Mouse (Mus musculus) C2C12 (cell line): Measurements from ENCODE around the gene Masp2.

Source experiments
- CEBPB ChIP-seq: IDR thresholded peaks from one replicate; pipeline ENCODE4 v1.6.1; 2011; ENCODE audit warnings: low read depth, mild to moderate bottlenecking, control low read depth, moderate library complexity
- CTCF ChIP-seq: IDR thresholded peaks from one replicate; pipeline ENCODE4 v1.5.1; 2011; ENCODE audit not compliant: control insufficient read depth, insufficient read depth, insufficient read length
- FOSL1 ChIP-seq: IDR thresholded peaks from one replicate; pipeline ENCODE4 v1.8.0; 2011; ENCODE audit warnings: mild to moderate bottlenecking, low read length; ENCODE audit not compliant: poor library complexity, insufficient read depth, severe bottlenecking
- MAX ChIP-seq: IDR thresholded peaks from one replicate; pipeline ENCODE4 v1.6.1; 2011; ENCODE audit warnings: mild to moderate bottlenecking, control low read depth
- MYOD1 ChIP-seq: IDR thresholded peaks from one replicate; pipeline ENCODE4 v1.6.1; 2011; ENCODE audit warnings: low read depth; ENCODE audit not compliant: control insufficient read depth, insufficient read length
- MYOG ChIP-seq: IDR thresholded peaks from one replicate; pipeline ENCODE4 v1.6.1; 2011; ENCODE audit not compliant: control insufficient read depth, insufficient read length; ENCODE audit errors: extremely low read depth
- USF1 ChIP-seq: IDR thresholded peaks from one replicate; pipeline ENCODE4 v1.6.1; 2011; ENCODE audit warnings: low read depth, mild to moderate bottlenecking, control low read depth, moderate library complexity

GRCm38 (mm10) chr4:148663326-148663725, 61.0 kb downstream of the Masp2 start:
- TF ChIP-seq USF1: no peak
- no peak for TF ChIP-seq CTCF
- TF ChIP-seq MAX: no peak
- TF ChIP-seq MYOD1: no peak
- TF ChIP-seq CEBPB: no peak
- no peak for TF ChIP-seq MYOG
- no peak for TF ChIP-seq FOSL1
